Mouse (Mus musculus) heart, embryonic 14.5 days (tissue): Measurements from ENCODE around the gene Cnih2. TPM values are rescaled to one million over a fixed set of nuclear protein-coding genes. Genes with fewer than 3 reads are reported as not detected.

Experiments
- ATAC-seq: fragments of 200-750 bp; cut with Nextera tagmentation; 2 replicates; pipeline ENCODE4 v1.8.0; 2017; ENCODE audit warnings: low read depth, moderate TSS enrichment; ENCODE audit not compliant: insufficient number of reproducible peaks, insufficient read depth, low FRiP score
- H3K27ac ChIP-seq, 2 experiments: fragments of 200-500 bp in 1 of 2; fragments of 300-500 bp in 1 of 2; sonication (generic) in 1 of 2; replicated peaks in 1 of 2; 2 replicates each; pipeline ENCODE4 v1.5.1; 2012 to 2014; ENCODE audit warnings: low read depth in 2 of 2, low read length in 2 of 2, control low read depth in 1 of 2, mild to moderate bottlenecking in 1 of 2, mixed read lengths in 1 of 2; ENCODE audit not compliant: control insufficient read depth in 1 of 2, insufficient read depth in 1 of 2
- H3K27me3 ChIP-seq: fragments of 300-500 bp; sonication (generic); 2 replicates; pipeline ENCODE4 v1.6.1; 2014; ENCODE audit warnings: mild to moderate bottlenecking, low read length, control low read depth; ENCODE audit not compliant: control insufficient read depth, insufficient read depth
- H3K36me3 ChIP-seq: fragments of 300-500 bp; sonication (generic); 2 replicates; pipeline ENCODE4 v1.6.1; 2014; ENCODE audit warnings: mild to moderate bottlenecking, control low read depth, low read length, mixed read lengths; ENCODE audit not compliant: control insufficient read depth, insufficient read depth
- H3K4me1 ChIP-seq, 2 experiments: fragments of 200-500 bp in 1 of 2; fragments of 300-500 bp in 1 of 2; sonication (generic) in 1 of 2; 2 replicates each; pipeline ENCODE4 v1.6.1; 2012 to 2014; ENCODE audit warnings: low read length in 2 of 2, control low read depth in 1 of 2, mixed read lengths in 1 of 2; ENCODE audit not compliant: control insufficient read depth in 2 of 2, insufficient read depth in 2 of 2
- H3K4me2 ChIP-seq: fragments of 300-500 bp; sonication (generic); 2 replicates; pipeline ENCODE4 v1.6.1; 2014; ENCODE audit warnings: mild to moderate bottlenecking, low read length
- H3K4me3 ChIP-seq, 2 experiments: fragments of 200-500 bp in 1 of 2; fragments of 300-500 bp in 1 of 2; sonication (generic) in 1 of 2; 2 replicates each; pipeline ENCODE4 v1.5.1; 2012 to 2014; ENCODE audit warnings: low read length in 2 of 2, mild to moderate bottlenecking in 2 of 2, control low read depth in 1 of 2, low read depth in 1 of 2, moderate library complexity in 1 of 2; ENCODE audit not compliant: control insufficient read depth in 1 of 2, insufficient read depth in 1 of 2
- H3K9ac ChIP-seq: fragments of 300-500 bp; sonication (generic); 2 replicates; pipeline ENCODE4 v1.6.1; 2014; ENCODE audit warnings: mild to moderate bottlenecking, low read length
- H3K9me3 ChIP-seq: fragments of 300-500 bp; sonication (generic); 2 replicates; pipeline ENCODE4 v1.6.1; 2016; ENCODE audit warnings: low read length, control low read depth; ENCODE audit not compliant: control insufficient read depth
- WGBS: fragments of 180-500 bp; shearing (Covaris S2); extraction: QIAGEN DNeasy Blood & Tissue Kit; methylation state at CpG from one replicate; pipeline ENCODE4 v1.1.7; 2014; 5-methylcytosine and 5-hydroxymethylcytosine counted together
- polyA plus RNA-seq: library from polyadenylated mRNA; unstranded; fragments of >200 nt; fragmentation: Nextera tagmentation; extraction: Ambion mirVana; gene quantifications from 2 replicates; pipeline ENCODE4 v1.2.1, GENCODE M21; 2014

The Cnih2 gene
- polyA plus RNA-seq, 1 experiment from 2014 or later: 5.4 TPM

- peak overlapping the region; percentile 96 for H3K4me2 ChIP-seq
- 4% methylated on average over 15 of the region's 15 CpGs for WGBS
- peak overlapping the region; percentile 13 to 54; a peak in 3 of 4 replicates for H3K4me3 ChIP-seq
- no peaks in the 10 kb centered on the region for H3K9me3 ChIP-seq
- peak overlapping the region; percentile 14 to 79 for H3K27ac ChIP-seq
- no peaks in the 10 kb centered on the region for H3K36me3 ChIP-seq
- H3K9ac ChIP-seq: peak overlapping the region; percentile 80
- 0 out of 2 replicates have a peak, but pooled peaks have one; percentile 13 for ATAC-seq
- H3K4me1 ChIP-seq: peaks cover 25 to 31% of the 10 kb centered on the region in 2 experiments
- peaks cover 6% of the 10 kb centered on the region; the same call in 1 of the 2 replicates for H3K27me3 ChIP-seq
These were observed 31.1 kb downstream of the Cnih2 start for GRCm38 (mm10) chr19:5067040-5067799.

- ATAC-seq: no peak
- H3K27me3 ChIP-seq: peaks cover 6% of the 10 kb centered on the region; the same call in 1 of the 2 replicates
- H3K27ac ChIP-seq: no peak overlapping the region
- peaks cover 28 to 29% of the 10 kb centered on the region in 2 experiments for H3K4me1 ChIP-seq
- H3K36me3 ChIP-seq: no peaks in the 10 kb centered on the region
- 41% methylated on average over 7 of the region's 7 CpGs for WGBS
- no peaks in the 10 kb centered on the region for H3K9me3 ChIP-seq
- H3K4me3 ChIP-seq: no peak overlapping the region
- no peak overlapping the region for H3K9ac ChIP-seq
- H3K4me2 ChIP-seq: no peak overlapping the region
These were observed 33.2 kb downstream of the Cnih2 start for GRCm38 (mm10) chr19:5065104-5065503.

- Histone ChIP-seq H3K27ac (no peak overlapping the region), H3K9me3 (no peaks in the 10 kb centered on the region), H3K4me3 (no peak overlapping the region), H3K4me1 (peaks cover 32% of the 10 kb centered on the region in 2 experiments), H3K27me3 (no peaks in the 10 kb centered on the region), H3K36me3 (no peaks in the 10 kb centered on the region), H3K4me2 (no peak overlapping the region), H3K9ac (no peak overlapping the region)
- no peak for ATAC-seq
- WGBS: 80% methylated on average over 6 of the region's 6 CpGs
These were observed 35.9 kb downstream of the Cnih2 start for GRCm38 (mm10) chr19:5062446-5062845.

- 83% methylated on average over 5 of the region's 5 CpGs for WGBS
- Histone ChIP-seq H3K27ac (no peak overlapping the region), H3K27me3 (no peaks in the 10 kb centered on the region), H3K4me2 (no peak overlapping the region), H3K9ac (no peak overlapping the region), H3K9me3 (no peaks in the 10 kb centered on the region), H3K36me3 (no peaks in the 10 kb centered on the region), H3K4me3 (no peak overlapping the region), H3K4me1 (peaks cover 28% of the 10 kb centered on the region in 2 experiments)
- no peak for ATAC-seq
These were observed 36.3 kb downstream of the Cnih2 start for GRCm38 (mm10) chr19:5062041-5062440.

GRCm38 (mm10) chr19:5060365-5061330 is 37.7 kb downstream of the Cnih2 start:
- ATAC-seq: no peak
- no peak overlapping the region for H3K27ac ChIP-seq
- no peak overlapping the region for H3K4me2 ChIP-seq
- 46% methylated on average over 5 of the region's 5 CpGs for WGBS
- peaks cover 23 to 25% of the 10 kb centered on the region in 2 experiments for H3K4me1 ChIP-seq
- no peaks in the 10 kb centered on the region for H3K27me3 ChIP-seq
- no peak overlapping the region for H3K9ac ChIP-seq
- H3K9me3 ChIP-seq: no peaks in the 10 kb centered on the region
- H3K4me3 ChIP-seq: no peak overlapping the region
- no peaks in the 10 kb centered on the region for H3K36me3 ChIP-seq

- H3K4me2 ChIP-seq: no peak overlapping the region
- no peak for ATAC-seq
- H3K27me3 ChIP-seq: no peaks in the 10 kb centered on the region
- H3K9ac ChIP-seq: peak overlapping the region; percentile 14; the same call in 1 of the 2 replicates
- H3K4me3 ChIP-seq: no peak overlapping the region
- no peaks in the 10 kb centered on the region for H3K36me3 ChIP-seq
- H3K27ac ChIP-seq: peak overlapping the region in 1 of 2 experiments; percentile 31; a peak in 1 of 4 replicates
- peaks cover 23 to 25% of the 10 kb centered on the region in 2 experiments for H3K4me1 ChIP-seq
- 15% methylated on average over 10 of the region's 10 CpGs for WGBS
- H3K9me3 ChIP-seq: no peaks in the 10 kb centered on the region
These were observed 39.2 kb downstream of the Cnih2 start for GRCm38 (mm10) chr19:5058801-5059771.
